Mouse (Mus musculus): ENCODE results near the gene Kctd5. TPM values are rescaled to one million over a fixed set of nuclear protein-coding genes. Genes with fewer than 3 reads are reported as not detected.

Gene Kctd5
- polyA plus RNA-seq, 1 experiment from 2014 or later = 80.0 TPM

GRCm38 (mm10) chr17:24021375-24022199, 51.7 kb downstream of the Kctd5 start:
- WGBS = 80% methylated on average over 5 of the region's 5 CpGs
- ATAC-seq (ENCODE audit: low FRiP score) = no peak
- H3K27me3 ChIP-seq (ENCODE audit: control insufficient read depth, insufficient read depth, low read length) = no peaks in the 10 kb centered on the region
- H3K4me1 ChIP-seq (ENCODE audit: control insufficient read depth, insufficient read depth, low read length) = no peaks in the 10 kb centered on the region
- H3K9ac ChIP-seq (ENCODE audit: low read length) = no peak overlapping the region
- no peaks in the 10 kb centered on the region for H3K36me3 ChIP-seq (ENCODE audit: control insufficient read depth, insufficient read depth, low read length)
- H3K4me2 ChIP-seq = no peak overlapping the region
- H3K27ac ChIP-seq (ENCODE audit: low read depth, low read length) = no peak overlapping the region
- no peaks in the 10 kb centered on the region for H3K9me3 ChIP-seq (ENCODE audit: control insufficient read depth, low read length)
- no peak overlapping the region for H3K4me3 ChIP-seq (ENCODE audit: low read depth, low read length)
- no peak for DNase-seq (ENCODE audit: low spot score, missing footprints)

GRCm38 (mm10) chr17:24020696-24021095, 52.6 kb downstream of the Kctd5 start:
- WGBS = 86% methylated on average over 6 of the region's 6 CpGs

GRCm38 (mm10) chr17:24015727-24016126, 57.6 kb downstream of the Kctd5 start:
- 24% methylated on average over 14 of the region's 14 CpGs for WGBS
- Histone ChIP-seq H3K4me1 (ENCODE audit: control insufficient read depth, insufficient read depth, low read length) (no peaks in the 10 kb centered on the region), H3K9ac (ENCODE audit: low read length) (no peak overlapping the region), H3K27me3 (ENCODE audit: control insufficient read depth, insufficient read depth, low read length) (no peaks in the 10 kb centered on the region), H3K4me2 (no peak overlapping the region), H3K4me3 (ENCODE audit: low read depth, low read length) (no peak overlapping the region), H3K9me3 (ENCODE audit: control insufficient read depth, low read length) (no peaks in the 10 kb centered on the region), H3K36me3 (ENCODE audit: control insufficient read depth, insufficient read depth, low read length) (no peaks in the 10 kb centered on the region), H3K27ac (ENCODE audit: low read depth, low read length) (no peak overlapping the region)
- DNase-seq (ENCODE audit: low spot score, missing footprints) = peak; percentile 81
- ATAC-seq (ENCODE audit: low FRiP score) = no peak

More at GRCm38 (mm10) chr17:24020696-24021095, 52.6 kb downstream of the Kctd5 start:
- Histone ChIP-seq H3K36me3 (ENCODE audit: control insufficient read depth, insufficient read depth, low read length) (no peaks in the 10 kb centered on the region), H3K9ac (ENCODE audit: low read length) (no peak overlapping the region), H3K4me2 (no peak overlapping the region), H3K4me1 (ENCODE audit: control insufficient read depth, insufficient read depth, low read length) (no peaks in the 10 kb centered on the region), H3K27me3 (ENCODE audit: control insufficient read depth, insufficient read depth, low read length) (no peaks in the 10 kb centered on the region), H3K9me3 (ENCODE audit: control insufficient read depth, low read length) (no peaks in the 10 kb centered on the region), H3K4me3 (ENCODE audit: low read depth, low read length) (no peak overlapping the region), H3K27ac (ENCODE audit: low read depth, low read length) (no peak overlapping the region)
- ATAC-seq (ENCODE audit: low FRiP score) (no peak), DNase-seq (ENCODE audit: low spot score, missing footprints) (no peak)

- H3K9ac ChIP-seq (ENCODE audit: low read length) = no peak overlapping the region
- no peak overlapping the region for H3K27ac ChIP-seq (ENCODE audit: low read depth, low read length)
- no peak overlapping the region for H3K4me3 ChIP-seq (ENCODE audit: low read depth, low read length)
- WGBS = 88% methylated on average over 5 of the region's 5 CpGs
- H3K4me2 ChIP-seq = no peak overlapping the region
- no peaks in the 10 kb centered on the region for H3K27me3 ChIP-seq (ENCODE audit: control insufficient read depth, insufficient read depth, low read length)
- DNase-seq (ENCODE audit: low spot score, missing footprints) (peak; percentile 73), ATAC-seq (ENCODE audit: low FRiP score) (no peak)
- H3K4me1 ChIP-seq (ENCODE audit: control insufficient read depth, insufficient read depth, low read length) = no peaks in the 10 kb centered on the region
- H3K36me3 ChIP-seq (ENCODE audit: control insufficient read depth, insufficient read depth, low read length) = no peaks in the 10 kb centered on the region
- H3K9me3 ChIP-seq (ENCODE audit: control insufficient read depth, low read length) = no peaks in the 10 kb centered on the region
Measured at GRCm38 (mm10) chr17:24014433-24014965, 58.8 kb downstream of the Kctd5 start.

DNA sequence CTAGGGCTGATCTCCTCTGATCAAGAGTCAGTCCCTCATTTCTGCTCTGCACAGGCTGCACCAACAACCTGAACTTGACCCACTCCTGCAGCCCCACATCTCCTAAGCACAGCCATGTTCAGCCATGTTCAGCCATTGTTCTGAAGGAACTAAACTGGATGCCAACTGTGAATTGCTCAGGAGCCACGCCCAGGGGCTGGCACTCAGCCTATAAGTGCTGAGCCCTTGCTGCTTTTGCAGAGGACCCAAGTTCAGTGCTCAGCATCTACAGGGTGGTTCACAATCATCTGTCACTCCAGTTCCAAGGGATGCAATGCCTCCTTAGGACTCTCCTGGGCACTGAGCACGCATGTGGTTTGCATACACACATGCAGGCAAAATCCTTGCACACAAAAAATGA, 60.4 kb downstream of the Kctd5 start:
- ATAC-seq (ENCODE audit: low FRiP score) (no peak), DNase-seq (ENCODE audit: low spot score, missing footprints) (peak; percentile 64)
- no peaks in the 10 kb centered on the region for H3K4me1 ChIP-seq (ENCODE audit: control insufficient read depth, insufficient read depth, low read length)
- no peaks in the 10 kb centered on the region for H3K9me3 ChIP-seq (ENCODE audit: control insufficient read depth, low read length)
- no peak overlapping the region for H3K4me2 ChIP-seq
- no peaks in the 10 kb centered on the region for H3K27me3 ChIP-seq (ENCODE audit: control insufficient read depth, insufficient read depth, low read length)
- no peaks in the 10 kb centered on the region for H3K36me3 ChIP-seq (ENCODE audit: control insufficient read depth, insufficient read depth, low read length)
- no peak overlapping the region for H3K4me3 ChIP-seq (ENCODE audit: low read depth, low read length)
- no peak overlapping the region for H3K9ac ChIP-seq (ENCODE audit: low read length)
- 74% methylated on average over 2 of the region's 2 CpGs for WGBS
- no peak overlapping the region for H3K27ac ChIP-seq (ENCODE audit: low read depth, low read length)

DNA sequence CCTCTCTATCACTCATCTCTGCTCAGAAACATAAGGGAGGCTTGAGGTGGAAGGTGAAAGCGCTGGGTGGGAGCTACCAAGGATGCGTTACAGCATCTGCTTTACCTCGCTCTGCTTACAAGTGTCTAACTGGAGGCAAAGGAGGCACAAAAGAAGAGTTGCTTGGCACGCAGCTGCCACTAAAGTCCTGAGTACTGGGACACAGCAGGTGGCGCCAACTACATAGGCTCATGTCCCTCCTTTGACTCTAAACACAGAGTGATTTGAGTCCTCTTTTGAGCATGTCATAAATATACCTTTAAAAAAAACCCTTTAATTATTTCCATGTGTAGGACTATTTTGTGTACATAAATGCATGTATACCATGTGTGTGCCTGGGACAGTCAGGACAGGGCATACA, 63.7 kb downstream of the Kctd5 start:
- Histone ChIP-seq H3K9me3 (ENCODE audit: control insufficient read depth, low read length) (no peaks in the 10 kb centered on the region), H3K9ac (ENCODE audit: low read length) (no peak overlapping the region), H3K4me2 (no peak overlapping the region), H3K4me1 (ENCODE audit: control insufficient read depth, insufficient read depth, low read length) (no peaks in the 10 kb centered on the region), H3K4me3 (ENCODE audit: low read depth, low read length) (no peak overlapping the region), H3K27me3 (ENCODE audit: control insufficient read depth, insufficient read depth, low read length) (no peaks in the 10 kb centered on the region), H3K36me3 (ENCODE audit: control insufficient read depth, insufficient read depth, low read length) (no peaks in the 10 kb centered on the region), H3K27ac (ENCODE audit: low read depth, low read length) (no peak overlapping the region)
- ATAC-seq (ENCODE audit: low FRiP score) (no peak), DNase-seq (ENCODE audit: low spot score, missing footprints) (no peak)
- WGBS = 56% methylated on average over 5 of the region's 5 CpGs

DNA sequence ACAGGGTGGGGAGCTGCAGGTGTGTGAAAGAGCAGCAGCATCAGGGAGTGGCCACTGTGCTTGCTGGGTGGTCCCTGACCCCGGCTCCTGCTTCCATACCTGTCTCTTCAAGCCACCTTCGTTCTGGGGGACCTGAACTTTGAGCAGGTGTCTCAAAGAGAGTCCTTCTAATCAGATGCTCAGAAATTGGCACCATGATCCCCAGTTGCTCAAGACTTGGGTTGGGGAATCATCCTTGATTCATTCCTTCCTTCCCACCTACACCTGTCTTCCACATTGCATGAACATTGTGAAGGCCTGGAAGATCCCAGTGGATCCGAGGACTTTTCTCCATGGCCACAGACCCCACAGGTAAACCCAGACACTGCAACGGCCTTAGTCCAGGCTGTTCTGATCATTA, 65.2 kb downstream of the Kctd5 start:
- ATAC-seq (ENCODE audit: low FRiP score) (no peak), DNase-seq (ENCODE audit: low spot score, missing footprints) (no peak)
- H3K36me3 ChIP-seq (ENCODE audit: control insufficient read depth, insufficient read depth, low read length) = no peaks in the 10 kb centered on the region
- H3K4me2 ChIP-seq = no peak overlapping the region
- H3K9ac ChIP-seq (ENCODE audit: low read length) = no peak overlapping the region
- WGBS = 75% methylated on average over 4 of the region's 4 CpGs
- no peaks in the 10 kb centered on the region for H3K27me3 ChIP-seq (ENCODE audit: control insufficient read depth, insufficient read depth, low read length)
- H3K9me3 ChIP-seq (ENCODE audit: control insufficient read depth, low read length) = no peaks in the 10 kb centered on the region
- no peaks in the 10 kb centered on the region for H3K4me1 ChIP-seq (ENCODE audit: control insufficient read depth, insufficient read depth, low read length)
- no peak overlapping the region for H3K27ac ChIP-seq (ENCODE audit: low read depth, low read length)
- no peak overlapping the region for H3K4me3 ChIP-seq (ENCODE audit: low read depth, low read length)

DNA sequence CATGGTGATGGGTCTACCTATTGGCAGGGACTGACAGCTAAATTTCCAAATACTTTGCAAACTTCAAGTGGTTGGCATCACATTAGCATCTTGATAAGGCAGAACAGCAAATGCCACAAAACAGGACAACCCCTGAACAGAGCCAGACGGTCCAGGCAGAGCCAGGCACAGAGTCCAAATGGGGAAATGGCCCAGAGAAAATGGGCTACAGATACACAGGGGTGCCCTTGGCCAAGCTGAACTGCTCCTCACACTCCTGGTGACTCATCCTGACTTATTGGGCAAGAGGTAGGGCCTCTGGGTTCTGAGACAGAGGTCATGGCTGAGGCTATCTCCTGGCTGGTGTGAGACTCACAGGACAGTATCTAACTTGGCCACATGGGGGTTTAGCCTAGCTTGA, 65.9 kb downstream of the Kctd5 start:
- H3K27ac ChIP-seq (ENCODE audit: low read depth, low read length) = no peak overlapping the region
- H3K9ac ChIP-seq (ENCODE audit: low read length) = no peak overlapping the region
- H3K4me3 ChIP-seq (ENCODE audit: low read depth, low read length) = no peak overlapping the region
- H3K27me3 ChIP-seq (ENCODE audit: control insufficient read depth, insufficient read depth, low read length) = no peaks in the 10 kb centered on the region
- no peak for ATAC-seq (ENCODE audit: low FRiP score)
- H3K4me2 ChIP-seq = no peak overlapping the region
- no peaks in the 10 kb centered on the region for H3K9me3 ChIP-seq (ENCODE audit: control insufficient read depth, low read length)
- no peak for DNase-seq (ENCODE audit: low spot score, missing footprints)
- H3K36me3 ChIP-seq (ENCODE audit: control insufficient read depth, insufficient read depth, low read length) = no peaks in the 10 kb centered on the region
- no peaks in the 10 kb centered on the region for H3K4me1 ChIP-seq (ENCODE audit: control insufficient read depth, insufficient read depth, low read length)
- 78% methylated on average over 1 of the region's 1 CpGs for WGBS

DNA sequence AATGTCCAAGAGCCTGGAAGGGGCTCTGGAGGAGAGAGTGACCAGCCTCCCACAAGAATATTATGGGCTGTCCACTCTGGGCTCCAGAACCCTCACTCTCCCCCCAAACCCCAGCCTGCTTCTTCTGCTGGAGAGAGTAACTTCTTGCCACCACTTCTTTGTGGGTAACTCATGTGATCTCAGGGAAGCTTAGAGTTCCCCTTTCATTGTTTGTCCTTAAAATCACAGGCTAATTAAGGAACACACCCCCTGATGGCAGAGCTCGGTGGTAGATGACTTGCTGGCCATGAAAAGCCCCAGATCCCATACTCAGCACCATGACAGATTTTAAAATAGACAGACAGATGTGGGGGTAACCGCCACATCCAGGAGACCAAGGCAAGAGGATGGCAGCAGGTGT, 66.4 kb downstream of the Kctd5 start:
- no peak overlapping the region for H3K9ac ChIP-seq (ENCODE audit: low read length)
- no peak overlapping the region for H3K4me2 ChIP-seq
- WGBS = 59% methylated on average over 2 of the region's 2 CpGs
- H3K27ac ChIP-seq (ENCODE audit: low read depth, low read length) = no peak overlapping the region
- ATAC-seq (ENCODE audit: low FRiP score) (no peak), DNase-seq (ENCODE audit: low spot score, missing footprints) (no peak)
- H3K4me3 ChIP-seq (ENCODE audit: low read depth, low read length) = no peak overlapping the region
- H3K9me3 ChIP-seq (ENCODE audit: control insufficient read depth, low read length) = no peaks in the 10 kb centered on the region
- H3K36me3 ChIP-seq (ENCODE audit: control insufficient read depth, insufficient read depth, low read length) = no peaks in the 10 kb centered on the region
- no peaks in the 10 kb centered on the region for H3K4me1 ChIP-seq (ENCODE audit: control insufficient read depth, insufficient read depth, low read length)
- no peaks in the 10 kb centered on the region for H3K27me3 ChIP-seq (ENCODE audit: control insufficient read depth, insufficient read depth, low read length)

Data from midbrain, embryonic 11.5 days (tissue).